Mouse (Mus musculus): ENCODE measurements at regions not wholly inside any gene's neighbourhood (a gene's known extent, or its start where the extent isn't known, plus 50 kb on each side); places are given as distances from the start of the nearest gene placed in this dataset.

GRCm38 (mm10) chr6:93488441-93488955 lies 545.2 kb upstream of the Adamts9 start:
- DNase-seq, result no peak

- no peak for DNase-seq
These were observed 535.2 kb upstream of the Adamts9 start for GRCm38 (mm10) chr6:93478521-93478920.

GRCm38 (mm10) chr6:93474981-93475380 lies 531.7 kb upstream of the Adamts9 start:
- DNase-seq, result no peak

GRCm38 (mm10) chr6:93467867-93468266 lies 524.6 kb upstream of the Adamts9 start:
- DNase-seq, result no peak

- no peak for DNase-seq
These were observed 519.6 kb upstream of the Adamts9 start for GRCm38 (mm10) chr6:93462861-93463260.

GRCm38 (mm10) chr6:93461374-93461773 lies 518.1 kb upstream of the Adamts9 start:
- DNase-seq, result no peak

GRCm38 (mm10) chr6:93457613-93458012 lies 514.3 kb upstream of the Adamts9 start:
- DNase-seq, result no peak

GRCm38 (mm10) chr6:93456383-93457033 lies 513.2 kb upstream of the Adamts9 start:
- DNase-seq, result no peak

- peak; percentile 60 to 66 for DNase-seq
These were observed 502.3 kb upstream of the Adamts9 start for GRCm38 (mm10) chr6:93445568-93445967.

- DNase-seq, result peak; percentile 2 to 22
These were observed 501.8 kb upstream of the Adamts9 start for GRCm38 (mm10) chr6:93445124-93445523.

GRCm38 (mm10) chr6:93443766-93444557 lies 500.7 kb upstream of the Adamts9 start:
- peak; percentile 9 to 32 for DNase-seq

- no peak for DNase-seq
These were observed 490.2 kb upstream of the Adamts9 start for GRCm38 (mm10) chr6:93433446-93433845.

GRCm38 (mm10) chr6:93426141-93426540 lies 482.8 kb upstream of the Adamts9 start:
- DNase-seq, result no peak

- DNase-seq, result no peak
These were observed 479.6 kb upstream of the Adamts9 start for GRCm38 (mm10) chr6:93422906-93423305.

GRCm38 (mm10) chr6:93422253-93422652 lies 479.0 kb upstream of the Adamts9 start:
- no peak for DNase-seq

- no peak for DNase-seq
These were observed 474.3 kb upstream of the Adamts9 start for GRCm38 (mm10) chr6:93417625-93418024.

GRCm38 (mm10) chr6:93416006-93416405 lies 472.7 kb upstream of the Adamts9 start:
- DNase-seq, result no peak

GRCm38 (mm10) chr6:93411077-93411452 lies 467.8 kb upstream of the Adamts9 start:
- peak; percentile 18 to 39 for DNase-seq

- peak; percentile 49 to 62 for DNase-seq
These were observed 467.3 kb upstream of the Adamts9 start for GRCm38 (mm10) chr6:93410416-93411076.

GRCm38 (mm10) chr6:93398551-93398950 lies 455.3 kb upstream of the Adamts9 start:
- DNase-seq, result no peak

- DNase-seq, result no peak
These were observed 453.8 kb upstream of the Adamts9 start for GRCm38 (mm10) chr6:93397074-93397473.

- peak; percentile 5 to 34 for DNase-seq
These were observed 452.7 kb upstream of the Adamts9 start for GRCm38 (mm10) chr6:93395952-93396351.

GRCm38 (mm10) chr6:93395296-93395695 lies 452.0 kb upstream of the Adamts9 start:
- peak; percentile 56 to 65 for DNase-seq

Measured in kidney, postnatal 4 days (tissue).